Mouse (Mus musculus): ENCODE results near the gene Cbx5.
"Not testable (repeated sequence)": the region's sequence is repeated elsewhere in the genome, so short reads cannot be mapped to it uniquely, and the experiment has no call there.

Gene Cbx5

GRCm38 (mm10) chr15:103239685-103240159 lies at the start of gene Cbx5:
TSS of gene Cbx5 (minus strand) at chr15:103239816.
- DNase-seq (ENCODE audit: low spot score): peak; percentile 92

- DNase-seq (ENCODE audit: low spot score): no peak
Observed at GRCm38 (mm10) chr15:103285778-103286417, 46.3 kb upstream of the Cbx5 start.

DNA sequence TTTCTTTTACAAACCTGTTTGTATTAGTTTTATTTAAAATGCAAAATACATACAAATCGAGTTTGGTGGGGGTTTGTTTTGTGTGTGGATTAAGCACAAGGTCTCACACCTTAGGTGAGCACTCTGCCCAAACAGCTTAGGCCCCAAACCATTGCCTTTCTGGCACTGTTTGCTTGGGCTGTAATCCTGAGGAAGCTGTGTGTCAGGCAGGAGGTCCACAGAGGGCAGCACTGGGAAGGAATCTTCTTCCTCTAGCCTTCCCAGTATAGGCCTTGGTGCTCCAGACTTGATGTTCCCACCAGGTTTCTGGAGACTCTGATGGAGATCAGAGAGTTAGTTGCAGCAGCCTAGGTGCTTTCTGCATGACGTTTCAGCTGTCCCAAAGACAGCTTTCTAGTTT lies 45.0 kb upstream of the Cbx5 start:
- no peak for DNase-seq (ENCODE audit: low spot score)

GRCm38 (mm10) chr15:103284066-103284465 lies 44.5 kb upstream of the Cbx5 start:
- DNase-seq (ENCODE audit: low spot score): peak; percentile 38

- DNase-seq (ENCODE audit: low spot score): no peak
Observed at GRCm38 (mm10) chr15:103281465-103282205, 42.0 kb upstream of the Cbx5 start.

DNA sequence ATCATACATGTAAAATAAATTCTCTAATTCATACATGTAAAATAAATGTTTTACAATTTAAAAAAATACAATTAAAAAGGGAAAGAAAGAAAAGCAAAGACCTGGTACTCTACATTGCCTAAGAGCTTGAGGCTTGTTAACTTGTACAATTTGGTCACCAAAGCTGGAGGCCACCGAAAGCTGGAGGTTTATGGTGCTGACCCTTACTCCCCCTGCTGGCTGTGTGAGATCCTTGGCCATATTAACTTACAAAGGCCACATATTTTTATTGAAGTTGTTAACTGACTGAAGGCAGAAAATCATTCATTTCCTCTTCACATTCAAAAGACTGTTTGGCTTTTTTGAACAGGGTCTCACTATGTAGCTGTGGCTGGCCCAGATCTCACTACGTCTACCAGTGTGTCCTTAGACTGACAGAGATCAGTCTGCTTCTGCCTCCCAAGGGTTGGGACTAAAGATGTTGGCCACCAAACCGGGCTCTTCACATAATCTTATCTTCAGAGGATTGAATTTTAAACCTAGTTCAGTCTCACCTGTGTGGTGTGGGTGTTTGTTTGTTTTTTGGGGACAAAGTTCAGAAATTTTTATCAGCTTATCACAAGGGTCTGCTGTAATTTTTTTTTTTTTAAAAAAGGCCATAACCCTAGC lies 41.3 kb upstream of the Cbx5 start:
- no peak for DNase-seq (ENCODE audit: low spot score)

- no peak for DNase-seq (ENCODE audit: low spot score)
Observed at GRCm38 (mm10) chr15:103279750-103280149, 40.1 kb upstream of the Cbx5 start.

GRCm38 (mm10) chr15:103277949-103278348 lies 38.3 kb upstream of the Cbx5 start:
- DNase-seq (ENCODE audit: low spot score): no peak

DNA sequence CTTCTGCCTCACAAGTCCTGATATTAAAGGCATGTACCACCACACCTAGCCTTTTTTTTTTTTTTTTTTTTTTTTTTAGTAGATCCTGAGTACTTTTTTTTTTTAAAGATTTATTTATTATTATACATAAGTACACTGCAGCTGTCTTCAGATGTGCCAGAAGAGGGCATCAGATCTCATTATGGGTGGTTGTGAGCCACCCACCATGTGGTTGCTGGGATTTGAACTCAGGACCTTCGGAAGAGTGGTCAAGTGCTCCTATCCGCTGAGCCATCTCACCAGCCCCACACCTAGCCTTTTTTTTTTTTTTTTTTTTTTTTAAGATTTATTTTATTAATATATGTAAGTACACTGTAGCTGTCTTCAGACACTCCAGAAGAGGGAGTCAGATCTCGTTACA lies 36.3 kb upstream of the Cbx5 start:
- not testable (repeated sequence) for DNase-seq (ENCODE audit: low spot score)

DNA sequence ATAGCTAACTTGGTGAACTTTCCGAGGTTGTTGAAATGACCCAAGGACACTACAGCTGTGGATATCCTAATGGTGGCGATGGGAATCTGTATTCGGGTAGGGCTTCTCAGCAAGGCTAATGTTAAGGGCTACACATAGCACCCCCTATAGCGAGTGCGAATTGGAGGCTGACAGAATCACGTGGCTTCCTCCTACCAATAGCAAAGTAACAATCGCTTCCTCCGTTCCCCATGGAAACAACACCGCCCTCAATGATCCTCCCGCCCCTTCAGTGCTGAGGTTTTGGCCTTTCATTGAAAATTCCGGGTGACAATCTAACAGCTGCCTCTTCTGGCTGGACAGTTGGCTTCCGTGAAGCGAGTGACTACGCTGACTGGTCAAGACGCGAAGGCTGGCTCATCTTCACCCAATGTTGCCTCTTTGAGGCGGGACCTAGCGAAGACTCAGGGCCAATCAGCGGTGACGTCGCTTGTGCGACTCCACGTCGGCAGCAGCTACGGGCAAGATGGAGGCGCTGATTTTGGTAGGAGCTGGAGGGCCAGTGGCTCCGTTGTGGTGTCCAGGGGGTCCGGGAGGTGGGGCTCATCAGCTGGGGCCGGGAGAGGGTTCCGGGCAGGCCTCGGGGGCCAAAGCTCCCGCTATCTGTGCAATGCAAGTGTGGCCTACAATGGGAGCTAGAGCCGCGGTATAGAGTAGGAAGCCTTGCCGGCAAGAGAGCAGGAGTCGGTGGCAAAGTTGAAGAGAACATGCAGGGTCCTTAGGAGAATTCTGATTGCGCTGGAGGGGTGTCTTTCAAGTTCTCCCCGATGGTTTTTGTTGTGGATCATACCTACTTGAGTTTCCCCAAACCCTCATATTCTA lies 33.0 kb upstream of the Cbx5 start, which contains the start of gene Copz1:
TSS of gene Copz1 (plus strand) at position 296 of the 861 bp plus-strand sequence.
- peak; percentile 81 for DNase-seq (ENCODE audit: low spot score)

DNA sequence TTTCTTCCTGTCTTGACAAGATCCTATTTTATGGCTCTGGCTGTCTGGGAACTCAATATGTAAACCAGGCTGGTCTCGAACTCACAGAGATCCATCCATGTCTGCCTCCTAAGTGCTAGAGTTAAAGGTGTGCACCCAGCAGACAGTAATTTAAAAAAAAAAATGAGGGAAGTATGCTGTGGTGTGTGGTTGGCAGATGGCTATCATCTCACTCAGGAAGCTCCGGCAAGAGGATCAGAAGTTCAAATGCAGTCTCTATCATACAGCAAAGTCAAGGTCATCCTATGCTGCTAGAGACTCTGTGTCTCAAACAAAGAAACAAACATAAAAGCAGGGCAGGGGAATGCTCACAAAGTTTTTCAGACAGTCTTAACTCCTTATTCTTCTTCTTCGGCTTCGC lies 29.3 kb upstream of the Cbx5 start:
- no peak for DNase-seq (ENCODE audit: low spot score)

- DNase-seq (ENCODE audit: low spot score): no peak
Observed at GRCm38 (mm10) chr15:103264794-103265193, 25.2 kb upstream of the Cbx5 start.

GRCm38 (mm10) chr15:103259989-103260388 lies 20.4 kb upstream of the Cbx5 start:
- DNase-seq (ENCODE audit: low spot score): no peak

GRCm38 (mm10) chr15:103259162-103259561 lies 19.5 kb upstream of the Cbx5 start:
- DNase-seq (ENCODE audit: low spot score): no peak

DNA sequence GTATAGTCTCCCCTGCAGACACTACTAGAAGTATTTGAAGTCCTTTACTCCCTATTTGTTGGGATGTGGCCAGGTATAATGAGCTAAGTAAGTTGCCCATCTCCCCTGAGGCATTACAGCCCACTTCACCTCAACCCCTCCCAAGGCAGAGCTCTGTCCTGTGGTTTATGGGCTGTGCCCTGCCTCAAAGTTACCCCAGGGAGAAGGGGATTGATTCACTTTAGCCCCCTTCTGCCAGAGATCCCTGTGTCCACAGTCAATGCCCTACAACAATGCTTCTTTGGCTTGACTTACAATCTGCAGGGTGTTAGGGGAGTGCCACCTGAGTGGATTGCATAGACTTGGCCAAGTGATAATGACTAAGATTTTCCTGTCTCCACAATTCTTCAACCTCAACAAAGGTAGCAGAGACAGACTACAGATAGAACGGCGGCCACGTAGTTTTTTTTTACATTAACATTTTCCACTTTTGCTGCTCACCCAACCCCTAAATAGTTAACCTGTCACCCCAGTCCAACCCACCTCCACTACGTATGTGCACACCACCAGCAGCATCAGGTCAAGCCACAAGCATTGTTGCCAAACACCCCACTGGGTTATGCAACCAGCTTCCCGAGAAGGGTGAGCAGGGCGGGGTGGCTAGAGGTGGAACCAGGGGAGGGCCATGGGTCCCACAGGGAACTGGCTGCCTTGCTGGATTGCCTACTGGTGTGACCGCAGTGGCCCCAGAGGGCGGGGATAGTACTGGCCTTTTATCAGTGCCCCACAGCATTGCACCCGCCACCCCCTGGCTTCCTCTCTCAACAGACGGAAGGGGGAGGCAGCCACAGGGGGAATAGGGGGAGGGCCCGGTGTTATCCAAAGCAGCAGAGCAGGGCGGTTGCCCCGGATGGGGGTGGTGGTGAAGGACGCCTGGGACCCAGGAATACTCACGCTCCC lies 18.4 kb upstream of the Cbx5 start, which contains the start of gene Nfe2:
TSS of gene Nfe2 (minus strand) at position 614 of the 939 bp plus-strand sequence.
- DNase-seq (ENCODE audit: low spot score): peak; percentile 55

- no peak for DNase-seq (ENCODE audit: low spot score)
Observed at GRCm38 (mm10) chr15:103256210-103256986, 16.8 kb upstream of the Cbx5 start.

GRCm38 (mm10) chr15:103255169-103255568 lies 15.6 kb upstream of the Cbx5 start:
- no peak for DNase-seq (ENCODE audit: low spot score)

DNA sequence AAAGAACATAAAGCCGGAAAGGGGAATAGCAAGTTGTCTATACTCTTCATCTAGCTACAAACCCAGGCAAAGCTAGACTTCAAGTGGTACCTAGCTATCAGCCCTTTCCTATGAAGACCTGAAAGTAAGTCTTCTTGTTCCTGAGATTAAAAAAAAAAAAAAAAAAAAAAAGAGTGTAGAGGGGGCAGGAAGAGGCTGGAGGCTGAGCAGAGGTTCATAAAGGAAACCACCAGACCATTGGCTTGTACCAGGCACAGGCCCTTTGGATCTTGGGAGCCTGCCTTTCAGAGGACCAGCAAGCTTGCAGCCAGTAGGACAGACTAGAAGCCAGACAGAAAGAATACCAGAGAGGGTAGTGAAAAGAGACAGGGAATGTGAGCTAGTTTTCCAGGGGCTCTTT lies 13.7 kb upstream of the Cbx5 start:
- no peak for DNase-seq (ENCODE audit: low spot score)

- DNase-seq (ENCODE audit: low spot score): no peak
Observed at GRCm38 (mm10) chr15:103252660-103253059, 13.0 kb upstream of the Cbx5 start.

DNA sequence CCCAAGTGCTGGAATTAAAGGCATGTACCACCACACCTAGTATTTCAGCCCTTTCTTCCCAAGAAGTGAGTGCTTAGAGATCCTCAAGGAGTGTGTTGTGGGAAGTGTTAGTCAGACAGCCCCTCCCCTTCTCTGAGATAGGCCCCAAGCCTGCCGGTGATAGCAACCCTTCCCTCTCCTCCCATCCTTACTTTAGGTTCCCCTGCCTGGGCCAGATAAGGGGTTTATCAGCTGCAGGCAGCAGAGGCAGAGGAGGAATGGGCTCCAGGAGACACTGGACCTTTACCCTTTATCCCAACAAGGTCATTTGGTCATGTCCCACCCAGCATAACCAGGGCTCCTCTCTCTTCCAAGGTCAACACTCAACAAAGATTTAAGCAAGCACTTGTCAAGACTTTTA lies 12.0 kb upstream of the Cbx5 start:
- DNase-seq (ENCODE audit: low spot score): no peak
